8 mouse cellular contexts compared by ENCODE assay signal in the genomic region with DNA sequence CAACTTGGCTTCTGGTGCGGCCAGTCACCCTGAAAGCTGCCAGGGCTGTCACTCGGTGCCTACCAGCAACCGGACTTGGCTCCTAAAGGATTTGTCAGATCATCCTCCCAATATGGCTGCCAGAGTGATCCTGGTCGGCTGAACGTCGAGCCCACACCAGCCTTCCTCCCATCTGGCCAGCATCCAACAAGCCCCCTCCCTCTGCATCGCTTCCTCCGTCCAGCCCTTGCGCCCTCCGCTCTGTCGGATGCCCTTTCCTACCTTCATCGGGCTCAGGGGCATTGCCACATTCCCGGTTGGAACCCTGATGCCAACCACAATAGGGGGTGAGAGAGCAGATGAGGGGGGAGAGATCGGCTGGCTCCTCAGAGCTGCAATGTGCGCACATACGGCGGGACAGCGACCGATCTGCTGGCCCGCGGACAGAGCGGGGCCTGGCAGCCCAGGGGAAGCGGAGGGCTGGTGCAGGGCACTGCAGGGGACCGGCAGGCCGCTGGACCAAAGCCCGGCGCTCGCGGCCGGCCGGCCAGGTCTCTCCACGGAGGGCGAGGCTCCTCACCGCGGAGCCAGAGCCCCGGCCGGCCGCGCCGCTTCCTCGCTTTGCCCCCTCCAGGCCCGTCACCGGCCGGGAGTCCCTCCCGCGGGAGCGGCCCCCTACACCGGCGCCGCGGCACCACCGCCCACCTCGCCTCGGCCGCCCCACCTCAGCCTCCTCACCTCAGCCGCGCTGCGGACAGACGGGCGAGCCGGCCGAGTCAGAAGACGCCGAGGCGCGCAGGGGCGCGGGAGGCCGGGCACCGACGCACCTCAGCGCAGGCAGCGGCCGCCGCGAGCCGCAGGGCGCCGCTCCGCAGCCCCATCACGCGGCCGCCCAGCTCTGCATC. TPM values are rescaled to one million over a fixed set of nuclear protein-coding genes. Genes with fewer than 3 reads are reported as not detected.
DNase-seq lines count a peak whose midpoint lies in the region; ATAC-seq and TF ChIP-seq lines count a peak whose summit lies in the region.

No protein-coding gene starts in this region.

- peaks cover 54% of the 10 kb centered on the region for H3K27me3 ChIP-seq in erythroblast, embryonic 14.5 days (ENCODE audit: control insufficient read depth)
- no peaks in the 10 kb centered on the region for H3K27me3 ChIP-seq in midbrain, embryonic 11.5 days (ENCODE audit: control insufficient read depth, insufficient read depth, low read length)
- no peaks in the 10 kb centered on the region for H3K27me3 ChIP-seq in small intestine, adult 2 months (ENCODE audit: control insufficient read depth, insufficient read depth, low read length)

- no peaks in the 10 kb centered on the region; the same call in 1 of the 2 replicates for H3K9me3 ChIP-seq in erythroblast, embryonic 14.5 days (ENCODE audit: control insufficient read depth, low read length)
- H3K9me3 ChIP-seq in midbrain, embryonic 11.5 days (ENCODE audit: control insufficient read depth, low read length) = no peaks in the 10 kb centered on the region

- no peaks in the 10 kb centered on the region for H3K36me3 ChIP-seq in erythroblast, embryonic 14.5 days (ENCODE audit: control insufficient read depth)
- no peaks in the 10 kb centered on the region for H3K36me3 ChIP-seq in midbrain, embryonic 11.5 days (ENCODE audit: control insufficient read depth, insufficient read depth, low read length)
- H3K36me3 ChIP-seq in small intestine, adult 2 months (ENCODE audit: control insufficient read depth, insufficient read depth, low read length) = no peaks in the 10 kb centered on the region

- no peak for TF ChIP-seq CTCF in small intestine, adult 2 months (IDR thresholded peaks at IDR 0.05; ENCODE audit: extremely low read depth, insufficient read length, insufficient replicate concordance, low read depth, low read length)

- intact Hi-C loops in left cerebral cortex, postnatal 4 days (cut with DNase I) = no loop called here

- WGBS in midbrain, embryonic 11.5 days = under 1% methylated on average over 65 of the region's 83 CpGs
- 1% methylated on average over 83 of the region's 83 CpGs for WGBS in small intestine, adult 2 months

- no peak for ATAC-seq in erythroblast, adult 5-6 weeks (replicated peaks; ENCODE audit: low FRiP score, poor library complexity, severe bottlenecking)
- ATAC-seq in midbrain, embryonic 11.5 days (ENCODE audit: low FRiP score) = peak; percentile 45

- H3K9ac ChIP-seq in midbrain, embryonic 11.5 days (ENCODE audit: low read length) = peak overlapping the region; percentile 93

- peak overlapping the region; percentile 92 for H3K27ac ChIP-seq in midbrain, embryonic 11.5 days (ENCODE audit: low read depth, low read length)
- peak overlapping the region; percentile 76 for H3K27ac ChIP-seq in small intestine, adult 2 months (ENCODE audit: insufficient read depth, low read depth, low read length)

- peak; percentile 68 for DNase-seq in embryo, embryonic 9.5 days (ENCODE audit: extremely low spot score)
- DNase-seq in heart, adult 11 months = peak; percentile 99
- DNase-seq in kidney, adult 11 months = peak; percentile 72
- DNase-seq in left cerebral cortex, postnatal 4 days = peak; percentile 89
- peak; percentile 97 for DNase-seq in midbrain, embryonic 11.5 days (ENCODE audit: low spot score, missing footprints)

- TF ChIP-seq POLR2A in small intestine, adult 2 months (IDR thresholded peaks at IDR 0.05; ENCODE audit: low read depth, low read length) = no peak

- peaks cover 21% of the 10 kb centered on the region for H3K4me1 ChIP-seq in erythroblast, embryonic 14.5 days (ENCODE audit: control insufficient read depth)
- H3K4me1 ChIP-seq in midbrain, embryonic 11.5 days (ENCODE audit: control insufficient read depth, insufficient read depth, low read length) = peaks cover 39% of the 10 kb centered on the region
- peaks cover 3% of the 10 kb centered on the region; the same call in 1 of the 2 replicates for H3K4me1 ChIP-seq in small intestine, adult 2 months (ENCODE audit: control insufficient read depth, insufficient read depth, insufficient read length, low read length)

- H3K4me3 ChIP-seq in erythroblast, embryonic 14.5 days (replicated peaks) = peak overlapping the region; percentile 76
- H3K4me3 ChIP-seq in midbrain, embryonic 11.5 days (ENCODE audit: low read depth, low read length) = peak overlapping the region; percentile 89
- peak overlapping the region; percentile 97 for H3K4me3 ChIP-seq in small intestine, adult 2 months (ENCODE audit: low read depth, low read length)

- H3K4me2 ChIP-seq in midbrain, embryonic 11.5 days = peak overlapping the region; percentile 79

RNA-seq across cellular contexts. Expression of a gene that starts 0.5 kb away (rescaled TPM):
- 0.02 TPM in 1 of 2 replicates, not detected in the other for polyA plus RNA-seq in erythroblast, embryonic 14.5 days (2012)
- total RNA-seq in erythroblast, adult 5-6 weeks (2015; ENCODE audit: low replicate concordance) = 8.8 and 10.0 TPM in 2 replicates
- total RNA-seq in erythroblast, adult 5-6 weeks (2017; ENCODE audit: low replicate concordance) = 7.2 and 14.1 TPM in 2 replicates
- total RNA-seq in left cerebral cortex, postnatal 4 days (2021) = 100 to 1,000 TPM; 420 to 423 TPM
- polyA plus RNA-seq in midbrain, embryonic 11.5 days (2014; fragmentation: Nextera tagmentation; extraction: Ambion mirVana) = 94.6 and 95.0 TPM in 2 replicates
- polyA plus RNA-seq in small intestine, adult 2 months (2012; rRNA removed) = 9.4 and 19.4 TPM in 2 replicates

Comparison
In these comparisons a context has a peak if more than half of its experiments do, and no peak if none do; other contexts are left out.
1. RNA of a gene that starts 0.5 kb away (polyA plus RNA-seq): 94.6 to 95.0 TPM in midbrain, embryonic 11.5 days and 9.4 to 19.4 TPM in small intestine, adult 2 months; 0.02 TPM in erythroblast, embryonic 14.5 days; every median in the first group is over 10 times any median in the second.
2. Peak in every context shown above with its lines, with median percentiles within 50 percentile points of each other: H3K4me3 ChIP-seq and DNase-seq.